Mouse (Mus musculus) bone marrow, adult 2 months (tissue): Measurements from ENCODE around the gene Iqcf6.

Experiments
- CTCF ChIP-seq: fragments of 200-500 bp; IDR thresholded peaks from 2 replicates; pipeline ENCODE4 v1.5.1; 2011; ENCODE audit warnings: low read length, control low read depth; ENCODE audit not compliant: control insufficient read depth, insufficient read depth
- POLR2A ChIP-seq: fragments of 200-500 bp; IDR thresholded peaks from 2 replicates; pipeline ENCODE4 v1.6.1; 2011; ENCODE audit warnings: low read depth, mild to moderate bottlenecking, control low read depth, low read length, borderline replicate concordance; ENCODE audit not compliant: control insufficient read depth

DNA sequence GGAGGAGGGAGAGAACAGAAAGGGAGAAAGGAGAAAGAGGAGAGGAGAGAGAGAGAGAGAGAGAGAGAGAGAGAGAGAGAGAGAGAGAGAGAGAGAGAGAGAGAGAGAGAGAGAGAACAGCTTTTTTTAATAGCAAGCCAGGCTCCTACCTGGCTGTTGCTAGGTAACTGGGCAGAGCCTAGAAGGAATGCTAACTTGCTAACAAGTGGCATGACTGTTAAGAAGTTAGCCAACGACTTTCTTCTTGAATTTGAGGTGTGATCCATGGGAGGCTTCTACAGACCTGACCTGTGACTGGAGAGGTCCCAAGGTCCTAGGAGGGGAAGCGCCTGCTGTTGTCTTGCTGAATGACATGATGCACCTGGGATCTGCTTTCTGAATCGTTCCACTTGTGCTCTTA is 11.8 kb upstream of the Iqcf6 start:
- TF ChIP-seq CTCF = no peak
- no peak for TF ChIP-seq POLR2A
